Mouse (Mus musculus) lung, postnatal 14 days (tissue): ENCODE data around the gene Gstp2.
"Not testable (repeated sequence)": the region's sequence is repeated elsewhere in the genome, so short reads cannot be mapped to it uniquely, and the experiment has no call there.

ENCODE experiments used
- DNase-seq: peaks from one replicate; pipeline ENCODE4 v3.0.0; 2021

The Gstp2 gene

GRCm38 (mm10) chr19:4046866-4047254 is 1.0 kb upstream of the Gstp2 start:
- no peak for DNase-seq

GRCm38 (mm10) chr19:4044109-4044508 is 1.7 kb downstream of the Gstp2 start:
- not testable (repeated sequence) for DNase-seq

GRCm38 (mm10) chr19:4042124-4042523 is 3.7 kb downstream of the Gstp2 start:
- DNase-seq, result peak; percentile 46

- DNase-seq, result not testable (repeated sequence)
These were observed 4.3 kb downstream of the Gstp2 start for GRCm38 (mm10) chr19:4041500-4041899.

GRCm38 (mm10) chr19:4040941-4041340 is 4.9 kb downstream of the Gstp2 start:
- DNase-seq, result not testable (repeated sequence)

GRCm38 (mm10) chr19:4037788-4038232 is 8.0 kb downstream of the Gstp2 start, which contains the start of gene Gstp1:
TSS of gene Gstp1 (minus strand) at chr19:4037985.
- DNase-seq, result peak; percentile 90

GRCm38 (mm10) chr19:4037154-4037787 is 8.6 kb downstream of the Gstp2 start:
- not testable (repeated sequence) for DNase-seq

- no peak for DNase-seq
These were observed 9.3 kb downstream of the Gstp2 start for GRCm38 (mm10) chr19:4036327-4037045.

GRCm38 (mm10) chr19:4033742-4034141 is 12.1 kb downstream of the Gstp2 start:
- no peak for DNase-seq

GRCm38 (mm10) chr19:4033298-4033697 is 12.5 kb downstream of the Gstp2 start:
- no peak for DNase-seq

GRCm38 (mm10) chr19:4032668-4033067 is 13.2 kb downstream of the Gstp2 start:
- no peak for DNase-seq

- no peak for DNase-seq
These were observed 18.2 kb downstream of the Gstp2 start for GRCm38 (mm10) chr19:4027576-4027975.

- no peak for DNase-seq
These were observed 22.6 kb downstream of the Gstp2 start for GRCm38 (mm10) chr19:4023185-4023584.

- peak; percentile 85 for DNase-seq
These were observed 26.9 kb downstream of the Gstp2 start for GRCm38 (mm10) chr19:4018743-4019583.

- DNase-seq, result no peak
These were observed 27.8 kb downstream of the Gstp2 start for GRCm38 (mm10) chr19:4017921-4018587.

GRCm38 (mm10) chr19:4015635-4016034 is 30.2 kb downstream of the Gstp2 start:
- no peak for DNase-seq

GRCm38 (mm10) chr19:4014802-4015201 is 31.0 kb downstream of the Gstp2 start:
- DNase-seq, result no peak

GRCm38 (mm10) chr19:4013066-4013465 is 32.8 kb downstream of the Gstp2 start:
- no peak for DNase-seq

GRCm38 (mm10) chr19:4012432-4013022 is 33.3 kb downstream of the Gstp2 start, which contains the start of gene Ndufv1:
TSS of gene Ndufv1 (minus strand) at chr19:4012806.
- DNase-seq, result peak; percentile 96

GRCm38 (mm10) chr19:4011086-4011485 is 34.7 kb downstream of the Gstp2 start:
- no peak for DNase-seq

- DNase-seq, result no peak
These were observed 39.9 kb downstream of the Gstp2 start for GRCm38 (mm10) chr19:4005971-4006370.

- no peak for DNase-seq
These were observed 40.7 kb downstream of the Gstp2 start for GRCm38 (mm10) chr19:4005091-4005490.
